Mouse (Mus musculus): ENCODE data around the gene Col23a1.
"Not testable (repeated sequence)": the region's sequence is repeated elsewhere in the genome, so short reads cannot be mapped to it uniquely, and the experiment has no call there.

Col23a1 gene

GRCm38 (mm10) chr11:51590002-51590401 lies 300.3 kb downstream of the Col23a1 start:
- DNase-seq (ENCODE audit: low read depth) = no peak

DNA sequence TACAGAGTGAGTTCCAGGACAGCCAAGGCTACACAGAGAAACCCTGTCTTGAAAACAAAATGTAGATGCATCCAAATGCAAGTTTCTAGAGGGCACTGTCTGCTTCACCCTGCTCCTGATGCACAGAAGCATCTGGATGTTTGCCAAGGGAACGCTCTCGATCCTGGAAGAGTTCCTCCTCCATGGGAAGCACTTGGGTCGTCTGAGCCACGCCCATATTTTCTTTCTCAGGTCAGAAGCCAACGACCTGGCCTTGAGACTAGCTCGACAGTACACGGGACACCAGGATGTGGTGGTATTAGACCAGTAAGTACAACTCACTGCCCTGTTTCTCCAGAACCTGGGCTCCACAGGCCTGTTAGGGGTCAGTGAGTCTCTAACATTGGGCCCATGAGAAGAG lies 301.4 kb downstream of the Col23a1 start:
- no peak for DNase-seq (ENCODE audit: low read depth)

DNA sequence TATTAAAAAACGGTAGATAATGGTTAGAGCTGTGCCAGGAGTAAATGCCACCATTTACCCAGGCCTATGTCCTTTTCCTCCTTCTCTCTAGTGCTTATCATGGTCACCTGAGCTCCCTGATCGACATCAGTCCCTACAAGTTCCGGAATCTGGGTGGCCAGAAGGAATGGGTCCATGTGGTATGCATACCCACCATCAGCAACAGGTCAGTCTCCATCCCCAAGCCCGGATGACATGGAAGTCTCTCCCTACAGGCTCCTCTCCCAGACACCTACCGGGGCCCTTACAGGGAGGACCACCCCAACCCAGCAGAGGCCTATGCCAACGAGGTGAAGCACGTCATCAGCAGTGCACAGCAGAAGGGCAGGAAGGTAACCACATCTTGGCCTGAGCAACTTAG lies 302.2 kb downstream of the Col23a1 start:
- no peak for DNase-seq (ENCODE audit: low read depth)

- DNase-seq (ENCODE audit: low read depth) = no peak
Measured at GRCm38 (mm10) chr11:51593368-51593767, 303.6 kb downstream of the Col23a1 start.

DNA sequence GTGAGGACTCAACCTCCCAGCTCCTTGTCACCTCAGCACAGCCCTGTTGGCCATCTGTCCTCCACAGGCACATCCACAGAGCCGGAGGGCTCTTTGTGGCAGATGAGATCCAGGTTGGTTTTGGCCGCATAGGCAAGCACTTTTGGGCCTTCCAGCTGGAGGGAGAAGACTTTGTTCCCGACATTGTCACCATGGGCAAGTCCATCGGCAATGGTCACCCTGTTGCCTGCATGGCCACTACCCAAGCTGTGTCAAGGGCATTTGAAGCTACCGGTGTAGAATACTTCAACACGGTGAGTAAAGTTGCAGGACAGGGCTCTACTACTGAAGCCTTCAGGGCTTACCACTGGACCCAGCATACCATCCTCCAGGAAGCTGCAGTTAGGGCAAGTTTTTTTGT lies 304.1 kb downstream of the Col23a1 start:
- DNase-seq (ENCODE audit: low read depth) = no peak

- no peak for DNase-seq (ENCODE audit: low read depth)
Measured at GRCm38 (mm10) chr11:51594715-51595350, 305.1 kb downstream of the Col23a1 start.

GRCm38 (mm10) chr11:51595459-51596083 lies 305.9 kb downstream of the Col23a1 start:
- no peak for DNase-seq (ENCODE audit: low read depth)

- no peak for DNase-seq (ENCODE audit: low read depth)
Measured at GRCm38 (mm10) chr11:51597553-51597952, 307.8 kb downstream of the Col23a1 start.

DNA sequence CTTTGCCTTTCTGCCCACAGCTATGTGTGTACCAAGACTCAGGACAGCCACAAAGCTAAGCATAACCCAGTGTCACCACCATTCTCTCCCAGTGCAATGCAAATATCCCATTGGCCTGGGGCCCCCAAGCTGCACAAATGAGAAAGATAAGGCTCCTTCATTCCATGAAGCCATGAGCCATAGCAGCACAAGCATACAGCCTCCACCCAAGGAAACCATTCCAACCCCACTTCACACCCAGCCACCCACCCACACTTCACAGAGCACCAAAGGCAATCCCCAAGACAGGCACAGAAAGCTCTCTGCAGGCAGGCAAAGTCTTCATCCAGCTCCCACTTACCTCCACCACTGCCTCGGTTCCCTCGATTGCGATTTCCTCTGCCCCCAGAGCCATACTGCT lies 312.5 kb downstream of the Col23a1 start:
- DNase-seq (ENCODE audit: low read depth) = no peak

- DNase-seq (ENCODE audit: low read depth) = peak; percentile 92
Measured at GRCm38 (mm10) chr11:51605602-51606446, 316.1 kb downstream of the Col23a1 start.

DNA sequence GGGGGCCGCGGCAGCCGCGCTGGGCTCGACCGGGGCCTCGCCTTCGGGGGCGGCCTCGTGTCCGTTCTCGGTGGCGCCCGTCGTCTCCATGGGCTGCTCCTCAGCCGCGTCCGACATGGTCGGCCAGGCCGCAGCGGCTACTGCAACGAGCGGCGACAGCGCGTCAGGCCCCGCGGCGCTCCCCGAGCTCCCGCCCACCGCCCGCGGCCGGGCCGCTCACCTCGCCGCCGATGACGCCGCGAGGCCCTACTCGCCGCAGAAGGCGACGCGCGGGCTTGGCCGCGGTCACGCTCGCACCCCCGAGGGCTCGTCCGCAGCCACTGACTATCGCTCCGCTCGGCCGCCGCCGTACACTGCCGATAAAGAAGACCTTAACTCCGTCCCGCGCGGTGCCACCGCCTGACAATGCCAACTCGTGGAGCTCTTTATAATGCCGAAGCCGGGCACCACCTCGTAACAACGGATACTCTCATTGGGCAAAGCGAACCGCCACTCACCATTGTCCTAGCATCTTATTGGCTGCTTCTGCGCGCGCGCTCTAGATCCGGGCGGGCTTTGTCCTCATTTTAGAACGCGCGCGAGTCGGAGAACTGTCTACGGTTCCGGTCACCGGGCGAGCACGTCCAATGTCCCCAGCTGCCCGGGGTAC lies 316.9 kb downstream of the Col23a1 start, which contains the start of gene Hnrnpab:
Gene Hnrnpab, minus strand, starts transcription at position 401 of the 649 bp plus-strand sequence.
- peak; percentile 99 for DNase-seq (ENCODE audit: low read depth)

DNA sequence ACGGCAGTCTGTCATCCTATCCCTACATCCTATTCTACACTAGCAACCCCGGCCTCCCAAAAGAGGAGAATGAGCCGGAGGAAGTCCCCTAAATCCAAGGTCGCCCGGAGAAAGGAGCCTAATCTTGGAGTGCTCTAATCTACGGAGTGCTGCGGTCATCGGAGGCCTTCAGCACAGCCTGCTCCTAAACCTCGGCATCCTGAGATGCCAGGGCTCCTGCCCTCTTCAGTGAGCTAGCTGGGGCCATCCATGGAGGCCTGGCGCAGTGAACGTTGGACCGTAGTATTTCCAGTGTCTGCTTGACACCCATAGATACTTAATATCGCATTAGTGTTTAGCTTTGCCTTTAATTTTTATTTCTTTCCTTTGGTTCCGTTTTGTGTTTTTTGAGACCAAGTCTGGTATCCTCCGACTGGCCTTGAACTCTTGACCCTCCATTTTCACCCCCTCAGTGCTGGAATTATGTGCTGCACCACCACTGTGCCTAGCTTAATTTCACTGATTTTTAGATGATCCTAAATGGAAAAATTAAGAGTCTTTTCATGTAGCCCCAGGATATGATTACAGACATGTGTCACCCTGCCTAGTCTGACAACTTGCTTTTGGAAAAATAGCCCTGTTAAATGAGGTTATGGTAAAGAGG lies 317.5 kb downstream of the Col23a1 start:
- no peak for DNase-seq (ENCODE audit: low read depth)

DNA sequence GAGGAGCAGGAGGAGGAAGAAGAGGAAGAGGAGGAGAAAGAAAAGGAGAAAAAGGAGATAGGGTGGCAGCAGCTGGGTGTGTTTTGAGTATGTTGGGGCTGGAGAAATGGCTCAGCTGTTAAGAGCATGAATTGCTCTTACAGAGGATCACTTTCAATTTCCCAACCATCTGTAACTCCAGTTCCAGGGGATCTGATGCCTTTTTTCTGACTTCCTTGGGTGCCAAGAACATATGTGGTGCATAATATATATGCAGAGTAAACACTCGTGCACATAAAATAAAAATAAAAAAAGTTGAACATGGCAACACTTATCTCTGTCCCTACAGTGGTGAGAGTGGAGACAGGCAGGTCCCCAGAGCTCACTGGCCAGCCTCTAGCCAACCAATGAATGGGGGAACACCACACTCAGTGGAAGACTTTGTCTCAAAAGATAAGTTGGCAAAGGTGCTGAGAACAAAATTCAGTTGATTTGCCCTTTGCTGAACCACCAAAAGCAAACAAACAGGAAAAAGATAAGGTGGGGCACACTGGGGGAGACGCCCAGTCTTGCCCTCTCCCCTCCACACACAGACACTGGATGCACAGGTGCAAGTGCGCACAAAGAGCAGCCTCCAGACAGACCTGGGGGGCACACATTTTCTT lies 319.7 kb downstream of the Col23a1 start:
- DNase-seq (ENCODE audit: low read depth) = peak; percentile 50

DNA sequence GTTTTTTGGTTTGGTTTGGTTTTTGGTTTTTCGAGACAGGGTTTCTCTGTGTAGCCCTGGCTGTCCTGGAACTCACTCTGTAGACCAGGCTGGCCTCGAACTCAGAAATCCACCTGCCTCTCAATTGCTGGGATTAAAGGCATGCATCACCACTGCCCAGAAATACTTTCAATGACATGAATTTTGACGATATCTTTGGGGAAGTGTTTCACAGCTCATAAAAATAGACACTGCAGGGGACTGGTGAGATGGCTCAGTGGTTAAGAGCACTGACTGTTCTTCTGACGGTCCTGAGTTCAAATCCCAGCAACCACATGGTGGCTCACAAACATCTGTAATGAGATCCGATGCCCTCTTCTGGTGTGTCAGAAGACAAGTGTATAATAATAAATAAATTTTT lies 320.2 kb downstream of the Col23a1 start:
- not testable (repeated sequence) for DNase-seq (ENCODE audit: low read depth)

- DNase-seq (ENCODE audit: low read depth) = no peak
Measured at GRCm38 (mm10) chr11:51614256-51614655, 324.5 kb downstream of the Col23a1 start.

- no peak for DNase-seq (ENCODE audit: low read depth)
Measured at GRCm38 (mm10) chr11:51615129-51615528, 325.4 kb downstream of the Col23a1 start.

GRCm38 (mm10) chr11:51615601-51616000 lies 325.9 kb downstream of the Col23a1 start:
- DNase-seq (ENCODE audit: low read depth) = peak; percentile 90

GRCm38 (mm10) chr11:51616113-51616512 lies 326.4 kb downstream of the Col23a1 start:
- DNase-seq (ENCODE audit: low read depth) = not testable (repeated sequence)

DNA sequence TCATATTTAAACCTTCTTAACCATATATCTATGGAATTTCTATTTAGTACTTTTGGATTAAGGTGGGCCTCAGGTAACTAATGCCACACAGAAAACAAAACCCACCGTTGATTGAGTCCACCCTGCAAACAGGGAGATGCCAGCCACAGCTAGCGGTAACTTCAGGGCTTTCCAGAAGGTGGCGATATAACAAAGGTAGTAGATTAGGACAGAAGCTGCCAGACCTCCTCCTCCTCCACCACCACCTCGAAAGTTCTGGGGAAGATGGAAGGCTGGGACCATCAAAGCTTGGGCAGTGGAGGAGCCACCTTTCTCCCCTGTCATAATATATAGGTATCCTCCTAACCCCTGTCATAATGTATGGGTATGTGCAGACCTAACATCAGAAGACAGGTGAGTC lies 328.0 kb downstream of the Col23a1 start:
- peak; percentile 89 for DNase-seq (ENCODE audit: low read depth)

DNA sequence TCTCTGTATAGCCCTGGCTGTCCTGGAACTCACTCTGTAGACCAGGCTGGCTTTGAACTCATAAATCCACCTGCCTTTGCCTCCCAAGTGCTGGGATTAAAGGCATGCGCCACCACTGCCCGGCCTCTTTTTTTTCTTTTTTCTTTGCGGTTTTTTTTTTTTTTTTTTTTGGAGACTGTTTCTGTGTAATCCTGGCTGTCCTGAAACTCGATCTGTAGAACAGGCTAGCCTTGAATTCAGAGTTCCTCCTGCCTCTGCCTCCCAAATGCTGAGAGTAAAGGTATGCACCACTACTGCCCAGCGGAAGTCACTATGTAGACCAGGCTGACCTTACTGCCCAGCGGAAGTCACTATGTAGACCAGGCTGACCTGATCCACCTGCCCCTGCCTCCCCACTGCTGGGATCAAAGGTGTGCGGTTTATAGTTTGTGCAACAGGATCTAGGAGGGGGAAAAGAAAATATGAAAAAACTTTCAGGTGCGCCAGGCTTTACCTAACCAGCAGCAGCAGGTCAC lies 329.2 kb downstream of the Col23a1 start:
- no peak for DNase-seq (ENCODE audit: low read depth)

DNA sequence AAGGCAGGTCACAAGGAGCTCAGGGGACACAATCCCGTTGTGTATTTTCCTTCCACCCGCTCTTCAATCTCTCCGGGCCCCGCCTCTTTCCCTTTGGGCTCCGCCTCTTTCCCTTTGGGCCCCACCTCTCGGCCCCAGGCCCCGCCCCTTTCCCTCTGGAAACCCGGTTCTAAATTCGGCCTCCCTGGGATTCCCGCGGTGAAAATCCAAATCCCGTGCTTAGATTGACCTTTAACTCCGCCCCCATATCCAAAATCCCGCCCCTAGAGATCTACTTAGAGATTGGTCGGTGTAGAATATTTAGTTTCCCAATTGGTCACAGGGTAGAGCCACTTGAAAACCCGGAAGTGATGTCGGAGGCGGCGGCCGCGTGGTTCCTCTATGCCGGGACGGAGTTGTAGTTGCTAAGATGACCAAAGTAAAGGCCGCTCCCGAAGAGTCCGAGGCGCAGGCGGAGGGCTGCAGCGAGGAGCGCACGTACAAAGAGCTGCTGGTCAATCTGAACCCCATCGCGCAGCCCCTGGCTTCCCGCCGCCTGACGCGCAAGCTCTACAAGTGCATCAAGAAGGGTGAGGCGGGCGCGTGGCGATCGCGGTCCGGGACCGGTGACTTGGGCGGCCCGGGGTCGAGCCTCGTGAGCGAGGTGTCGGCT lies 329.8 kb downstream of the Col23a1 start, which contains the start of gene Nhp2:
Gene Nhp2, plus strand, starts transcription at position 327 of the 652 bp plus-strand sequence.
- DNase-seq (ENCODE audit: low read depth) = peak; percentile 98
